Mouse (Mus musculus) liver, adult 2 months (tissue): ENCODE measurements around the gene Myo1h. TPM values are rescaled to one million over a fixed set of nuclear protein-coding genes. Genes with fewer than 3 reads are reported as not detected.

Source experiments
- DNase-seq: peaks from one replicate; pipeline ENCODE4 v3.0.0-alpha.2; 2011; ENCODE audit warnings: low read depth, low spot score; ENCODE audit errors: extremely low read depth
- H3K27ac ChIP-seq: fragments of 200-500 bp; replicated peaks from 2 replicates; pipeline ENCODE4 v1.5.1; 2012; ENCODE audit warnings: low read depth, mild to moderate bottlenecking, control low read depth, inconsistent platforms, low read length; ENCODE audit not compliant: insufficient read depth
- H3K27me3 ChIP-seq: fragments of 200-500 bp; 2 replicates; pipeline ENCODE4 v1.6.1; 2012; ENCODE audit warnings: mild to moderate bottlenecking, moderate library complexity, low read length, inconsistent platforms; ENCODE audit not compliant: control insufficient read depth, insufficient read depth
- H3K36me3 ChIP-seq: fragments of 200-500 bp; 2 replicates; pipeline ENCODE4 v1.6.1; 2012; ENCODE audit warnings: low read length, inconsistent platforms; ENCODE audit not compliant: control insufficient read depth, insufficient read depth
- H3K4me1 ChIP-seq: fragments of 200-500 bp; 2 replicates; pipeline ENCODE4 v1.6.1; 2011; ENCODE audit warnings: low read length; ENCODE audit not compliant: control insufficient read depth, insufficient read depth
- H3K4me3 ChIP-seq: fragments of 200-500 bp; 2 replicates; pipeline ENCODE4 v1.5.1; 2011; ENCODE audit warnings: low read depth, mild to moderate bottlenecking, control low read depth, low read length, moderate library complexity; ENCODE audit not compliant: insufficient read depth
- H3K79me2 ChIP-seq: fragments of 200-500 bp; 2 replicates; pipeline ENCODE4 v1.6.1; 2012; ENCODE audit warnings: inconsistent platforms, mild to moderate bottlenecking, low read length, moderate library complexity; ENCODE audit not compliant: control insufficient read depth, insufficient read depth
- H3K9ac ChIP-seq: fragments of 200-500 bp; 2 replicates; pipeline ENCODE4 v1.6.1; 2012; ENCODE audit warnings: low read depth, mild to moderate bottlenecking, control low read depth, inconsistent platforms, low read length
- CTCF ChIP-seq: fragments of 200-500 bp; IDR thresholded peaks from 2 replicates; pipeline ENCODE4 v1.5.1; 2011; ENCODE audit warnings: low read depth, low read length, control low read depth
- POLR2A ChIP-seq: fragments of 200-500 bp; IDR thresholded peaks from 2 replicates; pipeline ENCODE4 v1.6.1; 2011; ENCODE audit warnings: low read length, control low read depth; ENCODE audit not compliant: insufficient read depth; ENCODE audit errors: extremely low read depth
- WGBS: fragments of 180-500 bp; shearing (Covaris S2); methylation state at CpG from one replicate; pipeline ENCODE4 v1.1.7; 2018; 5-methylcytosine and 5-hydroxymethylcytosine counted together
- polyA plus RNA-seq: library from polyadenylated mRNA; depleted of rRNA; stranded (reverse); fragments of >200 nt; gene quantifications from 2 replicates; pipeline ENCODE4 v1.2.3, GENCODE M21; 2012
- total RNA-seq: library from RNA; depleted of rRNA; stranded (reverse); fragments of >200 nt; gene quantifications from 2 replicates; pipeline ENCODE4 v1.2.3, GENCODE M21; 2014

Myo1h gene
- total and polyA plus RNA-seq, 2 experiments: 0.09 TPM; not detected in 1

DNA sequence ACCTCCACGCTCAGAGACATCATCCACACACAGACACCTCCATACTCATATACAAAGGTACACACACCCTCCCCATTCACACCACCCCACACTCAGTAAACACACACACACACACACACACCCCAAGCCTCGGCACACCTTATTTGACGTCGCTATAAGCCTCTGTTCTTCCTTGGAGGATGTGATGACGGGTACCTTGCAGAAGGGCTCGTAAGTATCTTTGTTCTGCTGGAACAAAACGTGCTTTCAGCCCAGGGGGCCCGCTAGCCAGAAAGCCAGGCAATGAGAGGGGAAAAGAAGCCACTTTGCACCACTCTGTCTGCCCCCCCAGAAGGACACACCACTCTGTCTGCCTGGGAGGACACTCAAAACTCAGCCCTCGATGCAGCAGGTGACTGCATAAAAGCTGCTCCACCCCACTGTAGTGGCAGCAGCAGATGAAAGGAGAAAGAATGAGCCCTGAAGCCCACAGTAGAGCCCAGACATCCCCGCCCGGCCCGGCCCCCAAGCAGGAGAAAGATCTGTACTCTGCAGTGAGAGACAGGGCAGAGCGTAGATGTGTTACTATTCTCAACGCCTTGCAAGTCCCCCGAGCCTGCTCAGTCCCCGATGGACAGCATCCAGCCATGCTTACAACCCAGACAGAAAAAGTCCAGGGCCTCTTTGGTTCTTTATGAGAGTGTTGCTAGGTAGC, 80.0 kb downstream of the Myo1h start:
- Histone ChIP-seq H3K9ac (no peak overlapping the region), H3K4me3 (no peak overlapping the region), H3K4me1 (peaks cover 5% of the 10 kb centered on the region; the same call in 1 of the 2 replicates), H3K27ac (no peak overlapping the region), H3K27me3 (no peaks in the 10 kb centered on the region), H3K36me3 (no peaks in the 10 kb centered on the region), H3K79me2 (0 out of 2 replicates have a peak, but pooled peaks cover 8% of the 10 kb centered on the region)
- DNase-seq: no peak
- WGBS: 95% methylated on average over 16 of the region's 16 CpGs
- TF ChIP-seq CTCF: no peak
- no peak for TF ChIP-seq POLR2A

- Histone ChIP-seq H3K79me2 (0 out of 2 replicates have a peak, but pooled peaks cover 11% of the 10 kb centered on the region), H3K4me3 (no peak overlapping the region), H3K27me3 (no peaks in the 10 kb centered on the region), H3K36me3 (no peaks in the 10 kb centered on the region), H3K4me1 (peaks cover 5% of the 10 kb centered on the region; the same call in 1 of the 2 replicates), H3K27ac (peak overlapping the region; percentile 26), H3K9ac (no peak overlapping the region)
- TF ChIP-seq CTCF (no peak), POLR2A (no peak)
- 79% methylated on average over 9 of the region's 9 CpGs for WGBS
- DNase-seq: no peak
Measured at GRCm38 (mm10) chr5:114369921-114370320, 81.0 kb downstream of the Myo1h start.

GRCm38 (mm10) chr5:114370371-114370776, 81.4 kb downstream of the Myo1h start:
- Histone ChIP-seq H3K9ac (no peak overlapping the region), H3K36me3 (no peaks in the 10 kb centered on the region), H3K27ac (peak overlapping the region; percentile 32), H3K4me1 (peaks cover 7% of the 10 kb centered on the region; the same call in 1 of the 2 replicates), H3K4me3 (no peak overlapping the region), H3K27me3 (no peaks in the 10 kb centered on the region), H3K79me2 (0 out of 2 replicates have a peak, but pooled peaks cover 15% of the 10 kb centered on the region)
- WGBS: 65% methylated on average over 9 of the region's 9 CpGs
- TF ChIP-seq POLR2A: no peak
- no peak for TF ChIP-seq CTCF
- DNase-seq: peak; percentile 42

GRCm38 (mm10) chr5:114371331-114371730, 82.4 kb downstream of the Myo1h start:
- no peak overlapping the region for H3K4me3 ChIP-seq
- H3K27me3 ChIP-seq: no peaks in the 10 kb centered on the region
- H3K79me2 ChIP-seq: 0 out of 2 replicates have a peak, but pooled peaks cover 20% of the 10 kb centered on the region
- DNase-seq: no peak
- H3K4me1 ChIP-seq: peaks cover 7% of the 10 kb centered on the region; the same call in 1 of the 2 replicates
- H3K36me3 ChIP-seq: no peaks in the 10 kb centered on the region
- WGBS: 39% methylated on average over 3 of the region's 3 CpGs
- TF ChIP-seq CTCF: no peak
- TF ChIP-seq POLR2A: no peak
- no peak overlapping the region for H3K9ac ChIP-seq
- H3K27ac ChIP-seq: peak overlapping the region; percentile 0; the same call in 1 of the 2 replicates

DNA sequence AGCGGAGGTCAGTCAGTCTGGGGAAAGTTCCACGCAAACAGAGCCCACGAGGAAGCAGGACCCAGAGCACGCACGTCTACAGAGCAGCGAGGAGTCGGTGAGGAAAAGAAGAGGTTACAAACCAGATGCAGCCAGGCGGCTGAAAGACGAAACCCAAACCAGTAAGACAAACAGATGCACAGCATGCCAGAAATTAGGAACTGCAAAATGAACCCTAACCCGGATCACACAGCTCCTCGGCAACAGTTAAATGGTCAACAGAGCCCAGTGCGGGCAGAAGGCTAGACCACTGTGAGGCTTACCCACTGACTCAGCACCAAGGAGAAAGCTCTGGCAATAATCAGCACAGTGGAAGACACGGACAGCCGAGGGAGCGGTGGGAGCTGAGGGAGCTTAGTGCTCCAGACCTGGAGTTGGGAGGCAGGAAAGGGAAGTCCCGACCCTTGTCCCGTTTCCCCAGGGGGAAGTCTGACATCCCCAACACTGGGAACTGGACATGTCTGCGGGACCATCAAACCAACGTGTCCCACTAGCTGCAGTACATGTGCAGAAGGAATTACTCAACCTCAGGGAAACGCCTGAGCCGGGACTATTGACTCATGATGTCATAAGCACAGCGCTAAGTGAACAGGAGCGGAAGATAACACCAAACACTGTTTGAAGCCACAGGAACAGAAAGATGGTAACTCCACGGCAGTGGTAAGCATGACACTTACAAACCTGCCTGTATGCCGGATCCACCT, 82.9 kb downstream of the Myo1h start:
- Histone ChIP-seq H3K4me3 (no peak overlapping the region), H3K27ac (peak overlapping the region; percentile 0; the same call in 1 of the 2 replicates), H3K36me3 (no peaks in the 10 kb centered on the region), H3K9ac (no peak overlapping the region), H3K27me3 (no peaks in the 10 kb centered on the region), H3K4me1 (peaks cover 7% of the 10 kb centered on the region; the same call in 1 of the 2 replicates), H3K79me2 (0 out of 2 replicates have a peak, but pooled peaks cover 23% of the 10 kb centered on the region)
- TF ChIP-seq CTCF (no peak), POLR2A (no peak)
- 59% methylated on average over 25 of the region's 25 CpGs for WGBS
- DNase-seq: no peak

GRCm38 (mm10) chr5:114372565-114372964, 83.6 kb downstream of the Myo1h start:
- no peak for DNase-seq
- Histone ChIP-seq H3K36me3 (no peaks in the 10 kb centered on the region), H3K9ac (no peak overlapping the region), H3K27ac (no peak overlapping the region; the same call in 1 of the 2 replicates), H3K4me3 (no peak overlapping the region), H3K27me3 (no peaks in the 10 kb centered on the region), H3K4me1 (peaks cover 7% of the 10 kb centered on the region; the same call in 1 of the 2 replicates), H3K79me2 (peaks cover 25% of the 10 kb centered on the region; the same call in 1 of the 2 replicates)
- 82% methylated on average over 11 of the region's 11 CpGs for WGBS
- TF ChIP-seq POLR2A (no peak), CTCF (no peak)
